Mouse (Mus musculus) kidney, adult 10 weeks (tissue): ENCODE results near the gene Lrrc56. TPM values are rescaled to one million over a fixed set of nuclear protein-coding genes. Genes with fewer than 3 reads are reported as not detected.

Source experiments
- polyA plus RNA-seq: library from polyadenylated mRNA; stranded (reverse); fragments of 350-450 nt; fragmentation: Illumina TruSeq; extraction: RNeasy Lipid Tissue Mini Kit (QIAGEN cat#74804); gene quantifications from one replicate; pipeline ENCODE4 v1.2.3, GENCODE M21; 2014; ENCODE audit warnings: low read depth, low replicate concordance

The Lrrc56 gene
- 0.69 TPM for polyA plus RNA-seq

GRCm38 (mm10) chr7:141193948-141194347 lies at the start of gene Lrrc56, which contains the start of gene Hras:
TSS of gene Lrrc56 (plus strand) at chr7:141194157.
TSS of gene Hras (minus strand) at chr7:141194005.

GRCm38 (mm10) chr7:141172116-141173006 lies 21.6 kb upstream of the Lrrc56 start, which contains the start of gene Rnh1:
TSS of gene Rnh1 (minus strand) at chr7:141172857.

GRCm38 (mm10) chr7:141213605-141214235 lies 19.8 kb downstream of the Lrrc56 start, which contains the start of gene Lmntd2:
TSS of gene Lmntd2 (minus strand) at chr7:141214080.

GRCm38 (mm10) chr7:141215101-141215879 lies 21.3 kb downstream of the Lrrc56 start, which contains the start of gene Rassf7:
TSS of gene Rassf7 (plus strand) at chr7:141215860.

GRCm38 (mm10) chr7:141228279-141229067 lies 34.5 kb downstream of the Lrrc56 start, which contains the start of gene Phrf1:
TSS of gene Phrf1 (plus strand) at chr7:141228784.

Other genes starting within 250 kb of the Lrrc56 start
- gene Ifitm5, start 243.9 kb upstream of the Lrrc56 start, polyA plus RNA-seq = not detected
- gene Gm45717, start 238.2 kb upstream of the Lrrc56 start, polyA plus RNA-seq = not detected
- gene Ifitm2, start 238.2 kb upstream of the Lrrc56 start, polyA plus RNA-seq = 44.1 TPM
- 5.3 TPM for gene Ifitm1, start 226.9 kb upstream of the Lrrc56 start, polyA plus RNA-seq
- 4.6 TPM for gene Ifitm3, start 183.4 kb upstream of the Lrrc56 start, polyA plus RNA-seq
- not detected for gene Ifitm6, start 176.2 kb upstream of the Lrrc56 start, polyA plus RNA-seq
- not detected for gene Gm17387, start 165.0 kb upstream of the Lrrc56 start, polyA plus RNA-seq
- not detected for gene B4galnt4, start 133.1 kb upstream of the Lrrc56 start, polyA plus RNA-seq
- not detected for gene Pkp3, start 115.9 kb upstream of the Lrrc56 start, polyA plus RNA-seq
- gene Sigirr, start 93.6 kb upstream of the Lrrc56 start, polyA plus RNA-seq = 3.4 TPM
- 6.5 TPM for gene Ano9, start 76.4 kb upstream of the Lrrc56 start, polyA plus RNA-seq
- gene Ptdss2, start 71.8 kb upstream of the Lrrc56 start, polyA plus RNA-seq = 28.9 TPM
- 0.89 TPM for gene Rnh1, start 21.3 kb upstream of the Lrrc56 start, polyA plus RNA-seq
- gene Hras, start 152 bp upstream of the Lrrc56 start, polyA plus RNA-seq = 9.9 TPM
- gene Lmntd2, start 19.9 kb downstream of the Lrrc56 start, polyA plus RNA-seq = 0.20 TPM
- gene Rassf7, start 21.7 kb downstream of the Lrrc56 start, polyA plus RNA-seq = 5.0 TPM
- 13.1 TPM for gene Phrf1, start 34.6 kb downstream of the Lrrc56 start, polyA plus RNA-seq
- gene Irf7, start 72.3 kb downstream of the Lrrc56 start, polyA plus RNA-seq = 12.1 TPM
- gene Cdhr5, start 82.6 kb downstream of the Lrrc56 start, polyA plus RNA-seq = 46.1 TPM
- not detected for gene Sct, start 85.0 kb downstream of the Lrrc56 start, polyA plus RNA-seq
- gene Drd4, start 97.8 kb downstream of the Lrrc56 start, polyA plus RNA-seq = not detected
- gene Deaf1, start 133.5 kb downstream of the Lrrc56 start, polyA plus RNA-seq = 1.0 TPM
- 17.9 TPM for gene Tmem80, start 133.6 kb downstream of the Lrrc56 start, polyA plus RNA-seq
- gene Eps8l2, start 144.7 kb downstream of the Lrrc56 start, polyA plus RNA-seq = 6.2 TPM
- 14.4 TPM for gene Taldo1, start 198.0 kb downstream of the Lrrc56 start, polyA plus RNA-seq
- 9.2 TPM for gene Gatd1, start 220.0 kb downstream of the Lrrc56 start, polyA plus RNA-seq
- gene Cend1, start 235.3 kb downstream of the Lrrc56 start, polyA plus RNA-seq = not detected
- gene Slc25a22, start 243.7 kb downstream of the Lrrc56 start, polyA plus RNA-seq = 0.97 TPM
- 0.12 TPM for gene Pidd1, start 249.9 kb downstream of the Lrrc56 start, polyA plus RNA-seq